Mouse (Mus musculus) right cerebral cortex, postnatal 10 days (tissue): ENCODE data around the gene G430095P16Rik.

Experiments used
- DNase-seq, 2 experiments: peaks; one replicate each; pipeline ENCODE4 v3.0.0; 2021; ENCODE audit warnings: low spot score in 2 of 2

G430095P16Rik gene

DNA sequence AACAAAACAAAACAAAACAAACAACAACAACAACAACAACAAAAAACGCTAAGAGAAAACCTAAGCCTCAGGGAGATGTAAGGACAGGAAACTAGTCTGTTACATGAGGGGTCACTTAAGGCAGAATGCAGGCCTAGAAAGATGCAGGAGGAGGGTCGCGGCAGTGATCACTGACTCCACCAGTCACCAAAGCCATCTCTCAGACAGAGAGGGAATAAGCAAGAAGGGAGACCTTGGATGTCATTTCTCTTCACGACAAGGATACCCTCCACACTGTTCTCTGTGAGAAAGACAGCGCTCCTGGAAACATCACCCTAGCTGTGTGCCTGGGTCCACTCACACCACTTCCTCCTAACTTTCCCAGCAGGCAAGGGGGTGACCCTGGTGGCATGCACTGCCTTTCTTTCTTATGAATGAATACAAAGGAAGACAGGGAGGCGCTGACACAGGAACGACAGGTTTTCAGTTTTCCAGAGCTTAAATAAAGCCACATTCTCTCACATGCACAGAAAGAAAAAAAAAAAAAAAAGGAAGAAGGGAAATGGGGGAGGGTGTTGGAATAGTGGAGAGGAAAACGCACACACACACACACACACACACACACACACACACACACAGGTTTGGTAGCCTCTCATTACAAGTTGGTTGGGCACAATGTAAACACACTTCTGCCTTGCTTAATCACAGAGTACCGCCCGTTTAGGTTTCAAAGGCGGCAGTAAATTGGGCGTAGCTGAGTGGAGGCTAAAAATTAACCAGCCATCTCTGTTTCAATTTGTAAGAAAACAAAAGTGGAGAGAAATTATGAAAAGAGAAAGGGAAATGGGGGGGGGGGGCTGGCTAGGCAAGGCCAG lies 47.5 kb downstream of the G430095P16Rik start:
- no peak for DNase-seq

DNA sequence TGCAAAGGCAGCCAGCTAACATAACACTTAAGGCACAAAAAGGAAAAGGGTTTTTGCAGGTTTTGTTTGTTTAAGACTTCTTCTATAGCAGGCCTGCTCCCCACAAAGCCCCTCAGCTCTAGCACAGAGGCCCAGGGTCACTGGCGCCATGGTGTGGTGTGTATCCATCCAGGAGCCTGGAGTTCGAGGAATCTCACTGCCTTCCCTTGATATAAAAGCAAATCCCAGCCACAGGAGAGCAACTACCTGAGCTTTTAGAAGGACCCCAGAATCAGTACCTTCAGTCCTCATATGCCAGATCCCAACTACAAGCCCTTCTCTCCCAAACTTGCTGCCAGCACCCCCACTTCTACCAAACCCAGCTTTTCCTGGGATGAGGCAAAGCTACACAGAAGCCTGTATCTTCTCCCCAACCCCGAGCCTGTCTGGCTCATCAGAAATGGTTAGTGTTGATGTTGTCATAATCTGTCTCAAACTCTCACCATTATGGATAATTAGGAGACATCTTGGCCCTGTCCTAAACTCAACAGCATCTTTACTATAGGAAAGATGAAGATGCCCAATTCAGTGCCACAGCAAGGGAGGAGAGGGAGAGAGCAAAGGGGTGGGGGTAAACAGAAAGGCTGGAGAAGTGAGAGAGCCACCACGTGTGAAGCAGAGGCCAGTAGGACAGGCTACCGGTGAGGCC lies 48.3 kb downstream of the G430095P16Rik start:
- no peak for DNase-seq

DNA sequence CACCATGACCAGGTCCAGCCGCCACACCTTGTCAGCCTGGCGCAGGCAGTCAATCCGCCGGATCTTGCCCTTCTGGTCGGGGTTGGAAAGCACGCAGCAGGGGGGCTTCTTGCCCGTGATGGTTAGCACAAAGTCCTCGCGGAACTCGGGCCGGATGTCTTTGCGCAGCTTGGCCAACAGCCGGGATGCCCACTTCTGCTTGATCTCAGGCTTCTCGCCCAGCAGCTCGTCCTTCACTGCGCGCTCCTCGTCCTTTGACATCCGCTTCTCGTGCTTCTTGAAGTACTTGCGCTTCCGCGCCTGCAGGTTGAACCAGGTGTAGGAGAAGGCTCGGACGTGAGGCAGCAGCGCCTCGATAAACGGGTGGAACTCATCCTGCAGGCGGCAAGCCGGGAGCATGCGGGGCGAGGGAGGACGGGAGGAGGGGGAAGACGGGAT lies 49.2 kb downstream of the G430095P16Rik start:
- peak in 1 of 2 experiments; percentile 66 for DNase-seq

DNA sequence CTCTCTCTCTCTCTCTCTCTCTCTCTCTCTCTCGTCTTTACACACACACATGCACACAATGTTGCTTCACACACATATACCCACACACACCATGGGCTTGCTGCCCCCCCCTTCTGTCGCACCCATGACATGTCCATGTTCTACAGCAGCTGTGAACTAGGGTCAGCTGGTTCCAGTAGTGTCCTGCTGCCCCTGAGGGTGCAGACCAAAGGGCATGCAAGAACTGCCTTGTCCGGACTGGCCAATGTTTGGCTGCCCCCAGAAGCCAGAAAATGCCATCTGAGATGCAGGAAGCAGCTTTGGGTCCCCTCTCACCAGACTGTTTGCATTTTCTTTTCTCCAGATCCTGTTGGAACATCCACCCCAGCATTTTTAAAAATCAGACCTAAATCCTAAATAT lies 49.8 kb downstream of the G430095P16Rik start:
- no peak for DNase-seq

DNA sequence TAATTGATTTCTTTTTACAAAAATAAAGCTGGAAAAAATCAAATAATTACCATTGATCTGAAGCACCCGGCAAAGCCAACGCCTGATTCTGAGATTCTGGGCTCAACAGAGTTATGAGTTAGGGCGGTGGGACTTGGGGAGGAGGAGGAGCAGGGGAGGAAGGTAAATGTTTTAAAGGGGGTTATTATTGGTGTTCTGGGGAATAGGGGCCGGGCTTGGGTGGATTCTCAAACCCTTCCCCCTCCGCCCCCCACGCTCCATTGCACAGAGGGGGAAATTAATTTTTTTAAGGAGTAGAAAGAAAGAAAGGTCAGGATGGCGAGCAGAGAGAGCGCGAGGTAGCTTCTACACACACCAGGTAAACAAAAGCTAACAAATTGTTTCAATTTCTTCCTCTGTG lies 50.5 kb downstream of the G430095P16Rik start:
- DNase-seq, result peak in 1 of 2 experiments; percentile 77

DNA sequence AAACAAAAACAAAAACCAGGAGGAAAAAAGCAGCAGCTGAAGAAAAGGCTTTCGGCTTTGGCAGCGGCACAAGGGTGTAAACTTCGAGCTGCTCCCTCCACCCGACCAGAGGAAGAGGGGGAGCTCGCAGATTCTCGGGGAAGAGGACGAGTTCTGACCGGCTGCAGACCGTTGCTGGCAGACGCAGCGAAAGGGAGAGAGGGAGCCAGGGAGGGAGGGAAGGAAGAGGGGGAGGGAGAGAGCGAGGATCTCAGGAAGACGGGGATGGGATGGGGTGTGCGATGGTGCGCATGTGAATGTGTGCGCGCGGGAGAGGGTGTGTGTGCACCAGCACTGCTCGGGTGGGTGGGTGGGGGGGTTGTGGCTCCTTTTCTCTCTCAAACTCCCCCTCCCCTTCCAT lies 51.0 kb downstream of the G430095P16Rik start:
- peak; percentile 93 to 95 for DNase-seq

DNA sequence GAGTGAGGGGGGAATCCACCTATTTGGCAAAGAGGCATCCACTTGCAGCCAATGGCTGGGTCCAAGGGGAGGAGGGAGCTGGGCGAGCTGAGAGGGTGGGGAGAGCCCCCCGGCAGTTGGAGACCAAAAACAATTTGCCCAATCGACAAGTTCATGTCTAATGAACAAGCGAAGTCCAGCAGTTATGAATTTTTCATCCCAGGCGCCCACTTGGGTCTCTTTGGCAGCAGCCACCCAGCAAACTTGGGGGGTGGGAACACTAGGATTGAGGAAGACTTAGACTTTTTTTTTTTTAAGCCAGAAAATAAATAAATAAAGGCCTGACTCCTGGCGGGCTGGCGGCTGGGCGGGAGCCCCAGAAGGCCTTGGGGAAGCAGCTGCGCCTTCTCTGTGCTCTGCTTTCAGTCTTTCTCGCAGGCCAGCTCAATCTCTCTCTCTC lies 51.7 kb downstream of the G430095P16Rik start:
- peak; percentile 84 to 89 for DNase-seq

DNA sequence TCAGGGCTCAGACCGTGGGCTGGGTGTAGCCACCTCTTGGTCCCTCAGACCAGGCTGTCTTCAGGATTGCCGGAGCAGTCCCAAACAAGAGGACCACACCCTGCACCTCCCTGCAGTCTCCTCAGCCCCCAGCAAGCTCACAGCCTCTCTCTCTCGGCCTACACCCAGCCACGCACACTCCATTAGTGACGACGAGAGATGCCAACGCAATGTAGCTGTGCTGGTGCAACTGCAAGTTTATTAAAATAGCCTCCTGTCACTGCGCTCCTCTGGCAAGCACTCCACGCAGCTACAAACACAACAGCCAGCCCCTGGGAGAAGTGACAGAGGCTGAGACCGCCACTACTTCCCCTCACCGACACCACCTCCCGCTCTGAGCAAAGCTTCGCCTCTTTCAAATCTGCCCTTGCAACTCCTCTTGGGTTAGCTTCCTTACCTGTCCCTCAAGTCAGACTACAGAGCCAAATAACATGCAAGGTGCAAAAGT lies 52.3 kb downstream of the G430095P16Rik start:
- DNase-seq, result peak; percentile 78 to 86

DNA sequence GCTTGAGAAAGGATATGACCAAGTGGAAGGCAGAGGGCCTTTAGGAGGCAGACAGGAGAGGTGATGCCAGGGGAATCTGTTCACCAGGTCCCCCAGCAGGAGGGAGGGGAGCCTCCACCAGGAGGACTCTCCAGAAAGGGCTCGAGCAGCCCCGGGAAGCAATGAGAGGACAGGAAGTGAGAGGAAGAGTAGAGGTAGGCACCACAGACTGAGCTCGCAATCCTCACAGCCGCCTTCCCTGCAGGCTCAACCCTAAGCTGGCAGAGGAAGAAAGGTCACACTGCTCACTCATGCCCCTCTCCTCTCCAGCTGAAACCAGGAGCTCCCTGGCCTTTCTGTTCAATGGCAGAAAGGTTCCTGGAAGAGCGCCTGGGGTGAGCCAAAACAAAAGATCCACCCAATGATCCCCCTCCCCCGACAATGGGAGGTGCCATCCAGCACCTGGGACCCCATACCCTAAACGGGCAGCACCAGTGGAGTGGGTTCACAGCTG lies 52.9 kb downstream of the G430095P16Rik start:
- no peak for DNase-seq
